Mouse (Mus musculus) kidney, adult 9 months (tissue): Measurements from ENCODE around the gene Myo16.

Experiments used
- DNase-seq: peaks from one replicate; pipeline ENCODE4 v3.0.0; 2022

Myo16 gene

DNA sequence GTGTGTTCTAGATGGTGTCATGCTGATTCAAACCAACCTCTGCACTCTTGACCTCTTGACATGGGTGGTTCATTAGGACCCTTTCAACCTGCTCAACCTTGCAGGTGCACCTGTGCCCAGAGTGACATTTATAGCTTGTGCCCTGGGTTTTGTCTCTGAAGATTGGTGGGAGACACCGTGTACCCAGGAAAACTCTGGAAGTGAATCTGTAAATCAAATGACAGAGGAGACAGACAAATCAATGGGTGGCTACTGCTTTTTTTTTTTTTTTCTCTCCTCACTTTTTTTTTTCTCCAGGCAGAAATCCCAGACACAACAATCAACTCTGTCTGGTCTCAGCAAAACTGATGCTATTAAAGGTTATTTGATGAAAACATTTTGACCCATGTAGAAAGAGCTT lies 329.2 kb downstream of the Myo16 start:
- DNase-seq = no peak

DNA sequence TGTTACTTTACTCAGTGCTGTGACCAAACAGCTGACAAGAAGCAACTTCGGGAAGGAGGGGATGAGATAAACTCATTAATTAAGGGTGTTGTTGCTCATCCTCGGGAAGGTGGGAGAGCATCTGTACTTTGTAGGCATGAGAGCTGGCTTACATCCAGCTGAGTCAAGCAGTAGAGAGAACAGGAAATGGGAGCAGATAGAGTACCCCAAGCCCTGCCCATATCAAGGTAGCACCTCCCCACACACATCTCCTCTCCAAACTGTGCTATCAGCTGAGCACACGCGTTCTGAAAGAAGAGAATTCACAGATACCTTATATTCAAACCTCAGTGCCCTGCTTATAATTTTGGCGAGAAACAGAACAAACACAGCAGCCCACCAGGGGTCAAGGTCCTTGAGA lies 330.1 kb downstream of the Myo16 start:
- DNase-seq = no peak

DNA sequence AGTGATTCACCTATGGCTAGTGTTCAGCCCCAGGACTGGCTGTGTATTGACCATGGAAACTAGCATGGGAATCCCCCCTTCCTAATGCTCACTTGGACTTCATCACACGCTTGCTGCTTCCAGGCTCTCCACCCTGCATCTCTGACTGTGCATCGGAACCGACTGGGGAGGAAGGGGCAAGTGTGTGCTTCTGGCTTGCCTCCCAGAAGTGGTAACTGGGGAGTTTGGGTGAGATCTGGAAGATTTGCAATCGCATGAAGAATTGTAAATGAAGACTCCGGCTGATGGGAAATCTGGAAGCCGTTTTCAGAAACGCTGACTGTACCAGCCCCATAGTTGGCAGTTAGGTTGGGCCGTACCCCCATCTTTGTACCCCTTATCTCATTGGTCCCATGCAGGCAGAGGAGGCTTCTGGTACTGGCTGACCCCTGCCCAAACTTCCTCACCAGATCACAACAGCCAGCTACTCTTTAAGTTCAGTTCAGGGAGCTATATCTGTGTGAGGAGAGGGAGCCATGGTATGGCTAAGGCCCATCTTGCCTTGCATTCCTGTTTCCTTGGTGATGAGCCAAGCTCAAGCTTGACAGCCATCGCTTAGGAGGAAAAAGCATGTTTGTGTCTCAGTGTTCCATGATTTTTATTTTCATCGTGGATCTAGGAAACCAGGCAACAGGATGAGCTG lies 336.2 kb downstream of the Myo16 start:
- no peak for DNase-seq

DNA sequence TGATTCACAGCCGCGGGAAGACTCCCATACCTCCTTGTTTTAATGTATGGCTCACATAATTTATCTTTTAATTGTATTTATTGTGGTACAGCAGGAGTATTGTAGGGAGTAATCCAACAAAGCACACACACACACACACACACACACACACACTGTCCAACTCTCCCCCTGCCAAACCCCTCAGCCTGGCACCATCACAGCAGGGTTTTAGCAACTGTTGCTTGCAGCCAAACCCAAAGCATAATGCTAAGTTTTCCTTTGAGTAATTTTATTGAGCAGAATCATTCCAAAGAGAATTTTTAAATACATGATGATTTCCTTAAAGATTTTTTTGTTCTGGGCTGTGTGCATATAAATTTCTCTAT lies 336.7 kb downstream of the Myo16 start:
- DNase-seq = no peak

DNA sequence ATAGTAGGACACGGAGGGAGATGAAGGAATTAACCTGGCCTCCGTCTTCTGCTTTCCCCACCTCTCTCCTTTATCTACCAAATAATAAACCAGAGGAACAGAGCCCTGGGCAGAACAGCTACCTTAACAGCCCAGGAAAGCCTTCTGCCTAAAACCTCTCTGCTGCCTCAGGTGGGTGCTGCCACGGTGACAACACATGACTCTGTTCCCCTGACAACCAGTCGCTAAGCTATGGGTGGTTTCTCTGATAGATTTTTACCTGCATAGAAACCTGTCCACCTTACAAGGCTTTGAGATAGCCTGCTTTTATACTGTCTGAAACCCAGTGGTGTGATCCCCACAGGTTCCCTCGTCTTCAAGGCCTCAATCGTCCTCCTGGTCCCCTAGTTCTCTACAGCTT lies 337.2 kb downstream of the Myo16 start:
- DNase-seq = no peak

DNA sequence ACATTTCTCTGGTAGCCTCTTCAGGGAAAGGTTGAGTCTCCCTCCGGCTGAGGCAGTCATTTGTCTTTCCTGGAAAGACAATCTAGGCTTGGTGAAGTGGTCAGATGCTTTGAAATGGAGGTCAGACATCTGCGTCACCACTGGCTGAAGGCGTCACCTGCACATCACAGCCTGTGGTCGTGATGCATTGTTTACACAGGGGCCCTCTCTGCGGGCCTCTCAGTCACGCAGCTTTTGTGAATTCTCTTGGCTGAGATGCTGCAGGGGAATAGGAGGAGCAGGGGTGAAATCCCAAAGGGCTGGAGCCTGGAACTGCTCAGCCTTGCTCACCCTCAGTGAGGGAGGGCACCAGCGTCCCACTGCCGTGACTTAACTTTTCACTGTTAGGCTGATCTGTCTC lies 346.1 kb downstream of the Myo16 start:
- DNase-seq = no peak

DNA sequence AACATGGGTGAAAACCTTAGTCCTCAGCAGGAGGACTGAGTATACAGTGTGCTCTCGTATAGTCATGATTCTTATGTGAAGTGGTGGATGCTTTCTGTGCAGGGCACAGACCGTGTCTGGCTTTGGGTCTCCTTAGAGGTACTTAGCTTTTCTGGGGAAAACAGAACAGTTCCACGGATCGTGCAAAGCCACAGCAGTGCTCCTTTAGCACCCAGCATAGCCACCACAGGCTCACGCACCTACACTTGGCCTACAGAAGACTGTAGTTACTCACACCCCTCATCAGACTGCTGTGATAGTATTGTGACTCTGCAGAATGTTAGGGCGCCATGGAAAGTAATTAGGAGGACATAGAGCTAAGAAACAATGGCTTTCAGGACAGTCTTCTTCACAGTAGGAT lies 346.8 kb downstream of the Myo16 start:
- no peak for DNase-seq

DNA sequence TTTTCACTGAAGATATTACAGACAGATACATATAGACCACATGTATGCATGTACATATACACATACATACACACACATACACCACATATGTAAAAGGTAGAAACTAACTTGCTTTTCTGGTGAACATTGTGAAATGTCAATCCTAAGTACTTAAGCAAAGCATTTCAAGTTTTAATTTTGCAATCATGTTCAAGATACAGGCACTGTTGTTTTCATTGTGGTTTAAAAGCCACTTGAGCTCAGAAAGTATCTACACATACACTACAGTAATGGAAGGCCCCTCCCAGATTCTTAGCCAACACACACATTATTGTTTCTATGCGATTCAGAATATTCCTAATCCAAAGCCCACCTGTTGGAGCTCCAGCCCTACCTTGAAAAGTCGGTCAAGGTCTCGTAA lies 348.0 kb downstream of the Myo16 start:
- DNase-seq = no peak

DNA sequence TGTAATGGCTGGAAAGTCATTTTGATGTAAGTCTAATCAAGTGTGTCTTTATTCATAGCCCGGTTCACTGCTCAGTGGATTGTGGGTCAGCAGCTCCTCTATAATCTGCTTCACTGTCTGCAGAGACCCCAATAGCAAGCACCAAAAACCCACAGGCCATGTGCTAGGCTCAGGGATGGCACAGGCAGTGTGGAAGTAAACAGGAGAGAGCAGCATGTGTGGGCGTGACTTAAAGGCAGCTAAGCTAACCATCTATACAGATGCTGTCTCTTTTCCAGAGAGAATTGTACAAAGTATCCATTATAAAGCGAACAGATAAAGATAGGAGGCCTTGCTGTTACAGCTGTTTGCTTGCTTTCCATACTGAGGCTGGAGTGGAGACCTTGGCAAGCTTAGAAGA lies 358.4 kb downstream of the Myo16 start:
- DNase-seq = no peak

DNA sequence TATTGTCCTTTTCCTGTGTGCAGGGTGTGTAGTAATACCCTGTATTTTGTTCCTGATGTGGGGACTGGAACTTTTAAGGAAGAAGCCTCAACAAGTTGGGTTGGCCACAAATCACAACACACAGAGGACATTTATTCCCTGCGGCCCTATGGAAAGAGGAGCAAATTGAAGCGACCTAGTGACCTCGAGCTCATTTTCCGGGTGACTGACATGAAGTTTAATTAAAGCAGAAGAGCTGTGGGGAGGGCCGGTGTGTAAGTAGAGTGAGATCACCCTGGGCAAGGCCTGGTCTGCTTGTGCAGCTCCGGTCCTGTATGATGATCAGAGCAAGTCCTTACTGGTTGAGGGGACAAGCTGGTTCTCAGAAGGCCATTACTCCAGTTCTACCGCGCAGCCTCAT lies 363.7 kb downstream of the Myo16 start:
- no peak for DNase-seq

DNA sequence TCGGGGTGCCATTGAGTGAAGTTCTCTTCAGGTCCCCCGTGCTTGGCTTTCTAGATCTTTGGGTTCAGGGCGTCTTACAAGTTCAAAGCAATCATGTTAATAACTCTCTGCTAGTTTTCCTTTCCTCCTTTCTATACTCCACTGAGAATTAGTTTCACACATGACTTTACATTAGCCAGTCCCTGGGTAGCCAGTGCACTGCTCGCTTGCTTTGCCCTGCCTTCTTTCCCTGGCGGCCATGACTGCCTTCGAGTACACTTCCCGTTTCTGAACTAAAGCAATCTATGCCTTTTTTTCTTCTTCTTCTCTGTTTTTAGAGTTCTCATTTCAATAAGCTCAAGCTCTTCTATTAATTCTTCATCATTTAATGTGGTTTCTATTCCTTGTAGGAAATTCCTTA lies 365.6 kb downstream of the Myo16 start:
- no peak for DNase-seq

DNA sequence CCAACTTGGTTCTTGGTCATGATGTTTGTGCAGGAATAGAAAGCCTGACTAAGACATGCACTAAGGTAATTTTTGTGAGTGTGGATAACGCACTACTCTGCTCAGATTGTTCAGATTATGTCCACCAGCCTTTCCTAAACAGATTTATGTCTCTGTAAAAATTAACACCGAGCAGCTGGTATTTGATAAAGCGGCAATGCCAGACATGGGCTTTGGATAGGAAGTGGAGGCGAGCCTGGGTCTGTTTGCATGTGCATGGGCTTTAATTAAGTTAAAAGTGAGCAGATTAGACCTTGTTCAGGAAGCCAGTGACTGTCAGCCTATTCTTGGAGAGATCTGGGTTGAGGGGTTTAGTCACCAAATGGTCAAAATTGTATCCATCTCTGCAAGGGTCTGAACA lies 367.8 kb downstream of the Myo16 start:
- DNase-seq = no peak

DNA sequence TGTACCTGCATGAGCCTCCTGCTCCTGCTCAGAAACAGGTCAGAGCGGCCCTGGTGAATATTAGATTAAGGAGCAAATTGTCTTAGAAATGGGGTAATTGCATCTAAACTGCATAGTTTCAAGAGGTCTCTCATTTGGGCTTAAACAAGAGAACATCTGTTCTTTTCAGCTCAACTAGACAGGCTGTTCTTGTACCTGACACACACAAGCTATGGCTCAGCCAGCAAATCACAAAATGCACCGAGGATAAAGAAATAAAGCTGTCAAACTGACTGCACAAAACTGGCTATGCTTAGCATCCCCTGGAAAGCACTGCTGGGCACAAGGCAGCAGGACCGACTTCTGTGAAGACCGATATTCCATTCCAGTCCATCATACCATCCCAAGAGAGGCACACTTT lies 372.0 kb downstream of the Myo16 start:
- no peak for DNase-seq

DNA sequence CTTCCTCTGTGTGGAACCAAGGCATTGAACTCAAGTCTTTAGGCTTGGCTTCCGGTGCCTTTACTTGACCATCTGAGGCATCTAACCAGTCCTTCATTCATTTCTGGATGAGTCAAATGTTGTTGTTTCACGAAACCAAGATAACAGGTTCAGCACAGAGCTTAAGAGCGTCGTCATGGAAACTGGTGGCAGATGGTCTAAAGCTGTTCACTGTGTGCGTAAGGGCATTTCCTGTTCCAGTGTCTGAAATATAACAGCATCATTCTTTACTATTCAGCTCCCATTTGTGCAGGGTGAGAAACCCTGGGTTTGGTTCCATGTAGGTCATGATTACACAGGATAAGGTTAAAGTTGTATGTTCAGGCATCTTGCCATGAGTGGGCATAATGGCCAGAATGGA lies 372.9 kb downstream of the Myo16 start:
- no peak for DNase-seq

DNA sequence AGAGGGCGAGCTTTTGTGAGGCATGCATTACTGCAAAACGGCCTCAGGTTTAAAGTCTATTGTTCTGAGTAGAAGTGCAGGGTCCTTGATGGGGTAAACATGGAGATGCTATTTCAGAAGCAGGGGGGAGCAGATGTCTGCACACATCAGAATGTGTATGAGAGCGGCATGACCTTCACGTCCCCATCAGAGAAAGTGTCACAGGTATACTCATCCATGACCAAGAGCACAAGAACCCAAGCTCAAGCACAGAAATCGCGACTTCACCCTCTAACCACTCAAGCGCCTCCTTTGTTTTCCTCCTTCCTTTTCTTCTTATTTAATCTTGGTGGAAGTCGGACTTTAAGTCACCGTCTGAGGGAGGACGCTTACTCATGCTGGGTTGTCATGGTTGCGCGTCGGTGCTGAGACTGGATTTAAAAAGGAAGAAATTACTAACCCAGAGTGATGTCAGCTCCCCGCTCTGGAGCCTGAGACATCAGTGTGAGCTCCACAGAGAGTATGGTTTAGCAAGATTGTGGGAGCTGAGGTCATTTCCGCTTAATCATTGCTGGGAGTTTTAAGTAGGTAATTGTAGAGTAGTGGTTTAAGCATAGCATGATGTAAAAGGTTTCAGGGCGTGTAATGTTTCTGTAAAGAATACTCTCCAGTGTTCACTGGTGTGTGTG lies 381.0 kb downstream of the Myo16 start:
- DNase-seq = no peak

DNA sequence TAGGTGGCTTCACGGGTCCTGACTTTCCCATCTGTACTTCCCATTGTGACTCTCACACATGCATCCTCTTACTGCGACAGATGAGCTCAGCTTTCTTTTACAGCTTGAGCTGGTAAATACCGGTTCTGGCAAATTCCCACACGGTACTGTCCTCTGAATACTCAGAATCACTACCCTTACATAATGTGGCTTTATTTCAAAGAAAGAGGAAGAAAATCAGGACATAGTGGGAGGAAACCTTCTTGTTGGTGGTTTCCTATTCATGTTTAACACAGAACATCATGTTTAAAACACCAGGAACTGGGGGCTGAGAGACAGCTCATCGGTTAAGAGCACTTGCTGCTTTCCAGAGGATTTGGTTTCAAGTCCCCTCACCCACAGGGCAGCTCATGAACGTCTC lies 384.6 kb downstream of the Myo16 start:
- DNase-seq = no peak

DNA sequence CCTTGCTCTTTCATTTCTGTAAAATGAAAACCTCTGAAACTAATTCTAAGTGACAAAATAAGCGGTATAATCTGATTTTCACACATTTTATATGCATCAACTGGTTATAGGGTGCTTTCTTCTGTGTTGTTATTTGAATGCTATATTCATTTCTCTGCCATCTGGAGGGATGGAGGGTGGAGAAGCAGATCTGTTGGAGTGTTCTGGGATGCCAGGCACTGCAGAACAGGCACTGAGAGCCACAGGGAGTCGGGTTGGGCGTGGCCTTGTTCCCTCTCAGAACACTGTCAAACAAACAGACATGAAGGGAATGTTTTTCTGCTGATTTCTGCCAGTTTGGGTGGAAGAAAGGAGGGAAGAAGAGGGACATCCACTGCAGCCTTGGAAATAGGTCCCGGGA lies 386.0 kb downstream of the Myo16 start:
- DNase-seq = no peak

DNA sequence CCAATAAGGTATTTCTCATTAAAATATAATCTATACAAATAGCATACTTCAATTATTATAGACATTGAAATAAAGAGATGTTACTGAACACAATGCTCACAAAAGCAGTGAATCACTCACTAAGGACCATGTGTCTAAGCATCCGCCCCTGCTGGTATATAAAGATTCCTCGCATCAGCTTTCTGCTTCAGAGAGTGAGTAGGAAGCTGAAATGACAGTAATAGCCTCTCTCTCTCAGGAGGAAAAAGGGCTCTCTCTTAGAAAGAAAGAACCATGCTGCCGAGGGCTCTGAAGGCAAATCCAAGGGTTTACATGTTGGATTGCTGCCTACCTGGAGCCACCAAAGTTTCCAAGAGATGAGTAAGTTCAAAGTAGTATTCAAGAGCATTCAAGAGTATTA lies 392.2 kb downstream of the Myo16 start:
- no peak for DNase-seq

DNA sequence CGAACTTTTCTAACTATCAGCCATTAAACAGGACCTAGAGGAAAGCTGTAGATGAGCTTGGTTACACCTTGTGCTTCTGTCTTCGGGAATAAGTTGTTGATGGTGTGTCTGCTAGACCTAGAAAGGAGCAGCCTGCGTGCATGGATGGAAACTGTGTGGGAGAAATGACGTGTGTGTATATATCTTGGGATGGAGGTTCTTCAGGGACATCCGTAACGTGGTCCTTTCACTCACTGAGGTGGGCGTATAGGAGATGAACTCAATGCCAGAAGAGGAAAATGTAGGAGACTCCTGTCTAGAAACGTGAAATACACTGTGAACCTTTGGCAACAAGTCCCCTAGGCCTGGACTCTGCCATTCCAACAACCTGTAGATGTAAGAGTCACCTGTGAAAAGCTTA lies 392.8 kb downstream of the Myo16 start:
- no peak for DNase-seq

DNA sequence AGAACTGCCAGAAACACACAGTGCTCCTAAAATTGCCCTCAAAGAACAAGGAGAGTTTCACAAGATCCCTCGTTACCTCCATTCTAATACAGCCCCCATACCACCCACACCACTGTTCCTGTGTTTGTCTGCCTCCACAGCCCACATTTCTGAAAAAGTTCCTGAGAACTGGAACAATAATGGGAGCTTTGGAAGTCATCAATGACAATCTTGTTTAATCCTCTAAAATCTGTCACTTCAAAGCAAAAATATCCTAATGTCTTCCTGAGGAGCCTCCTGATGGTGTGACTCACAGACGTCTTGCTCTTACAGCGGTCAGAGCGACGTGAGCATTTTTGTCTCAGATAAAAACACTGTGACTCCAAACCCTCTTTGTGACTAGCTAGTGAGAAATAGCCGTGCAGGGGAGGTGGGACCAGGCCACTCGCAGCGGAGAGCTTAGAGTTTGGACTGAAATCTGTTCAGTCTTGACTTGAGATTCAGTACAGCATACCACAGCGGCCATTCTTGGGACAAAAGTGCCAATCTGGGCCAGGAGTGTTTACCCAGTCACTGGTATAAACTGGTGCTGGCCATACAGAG lies 394.4 kb downstream of the Myo16 start:
- DNase-seq = no peak

DNA sequence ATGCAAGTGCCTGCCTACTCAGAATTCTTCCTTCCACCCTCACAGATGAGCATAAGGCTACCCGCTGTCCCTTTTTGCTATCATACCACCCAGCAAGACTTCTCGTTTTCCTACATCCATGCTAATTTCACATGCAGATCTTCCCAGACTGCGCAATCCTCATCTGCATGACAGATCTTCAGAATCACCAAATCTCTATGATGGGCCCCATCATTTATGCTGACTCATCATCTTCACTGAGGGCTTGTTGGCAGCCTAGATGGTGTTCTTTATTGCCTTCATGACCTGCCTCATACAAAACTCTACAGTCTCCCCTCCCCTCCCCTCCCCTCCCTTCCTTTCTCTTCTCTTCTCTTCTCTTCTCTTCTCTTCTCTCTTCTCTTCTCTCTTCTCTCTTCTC lies 395.7 kb downstream of the Myo16 start:
- no peak for DNase-seq

DNA sequence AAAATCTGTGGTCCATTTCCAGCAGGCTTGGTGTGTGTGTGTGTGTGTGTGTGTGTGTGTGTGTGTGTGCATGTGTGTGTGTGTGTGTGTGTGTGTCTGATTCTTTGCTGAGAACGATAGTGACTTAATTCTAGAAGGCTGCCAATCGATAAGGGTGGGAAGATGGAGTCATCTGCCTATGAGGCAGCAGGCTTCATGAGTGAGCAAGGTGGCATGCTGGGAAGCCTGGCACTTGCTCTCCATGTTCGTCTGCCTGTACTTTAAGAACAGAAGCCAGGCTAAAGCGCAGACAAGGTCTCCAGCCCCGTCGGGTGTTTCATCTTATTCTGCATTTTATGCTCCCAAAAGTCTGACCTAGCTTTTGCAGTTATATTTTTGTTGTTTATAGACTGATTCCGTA lies 404.2 kb downstream of the Myo16 start:
- no peak for DNase-seq

DNA sequence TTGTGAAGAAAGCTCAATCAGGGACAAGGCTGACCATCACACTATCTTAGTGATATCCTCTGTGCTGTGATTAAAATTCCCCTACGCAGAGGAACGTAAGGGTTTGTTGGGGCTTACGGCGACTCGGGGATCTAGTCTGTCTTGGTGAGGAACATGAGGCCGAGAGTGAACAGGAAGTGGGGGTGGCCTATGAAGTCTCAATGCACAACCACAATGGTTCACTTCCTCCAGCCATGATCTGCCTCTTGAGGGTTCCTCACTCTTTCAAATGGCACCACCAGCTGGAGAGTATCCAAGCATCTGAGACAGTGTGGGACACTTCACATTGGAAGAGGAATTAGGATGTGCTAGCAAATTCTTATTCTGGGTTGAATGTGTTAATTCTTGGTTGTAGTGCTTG lies 405.8 kb downstream of the Myo16 start:
- DNase-seq = no peak

DNA sequence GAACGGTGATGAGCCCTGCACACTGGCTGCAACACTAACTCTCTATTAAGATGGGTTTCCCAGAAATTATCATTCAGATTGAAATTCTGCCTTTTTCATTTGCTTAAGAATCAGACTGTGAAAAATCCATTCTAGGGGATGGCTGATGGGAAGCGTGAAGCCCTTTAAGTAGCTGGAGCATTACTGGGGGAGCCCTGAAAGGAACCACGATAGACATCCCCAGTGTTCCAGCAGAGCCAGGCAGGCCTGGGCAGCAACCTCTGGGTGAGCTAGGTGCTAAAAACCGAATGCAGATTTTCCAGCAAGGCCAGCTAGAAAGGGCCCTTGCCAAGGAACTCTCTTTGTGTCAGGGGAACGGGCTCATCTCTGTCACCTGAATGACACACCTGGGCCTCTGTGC lies 407.9 kb downstream of the Myo16 start:
- no peak for DNase-seq

DNA sequence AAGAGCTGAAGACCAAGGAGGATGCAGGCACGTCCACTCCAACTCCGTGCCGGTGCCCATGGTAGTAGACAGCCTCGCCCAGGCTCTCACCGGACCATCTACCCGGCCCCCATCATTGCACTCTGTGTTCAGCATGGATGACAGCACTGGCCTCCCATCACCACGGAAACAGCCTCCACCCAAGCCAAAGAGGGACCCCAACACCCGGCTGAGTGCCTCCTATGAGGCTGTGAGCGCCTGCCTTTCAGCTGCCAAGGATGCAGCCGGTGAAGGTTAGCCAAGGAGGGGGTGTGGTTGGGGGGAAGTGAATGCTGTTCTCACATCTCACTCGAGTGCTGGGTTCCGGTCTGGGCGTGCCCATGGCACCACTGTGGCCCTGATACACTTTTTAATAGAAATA lies 408.3 kb downstream of the Myo16 start:
- no peak for DNase-seq
